Mouse (Mus musculus): ENCODE results near the gene Adam19.

Gene Adam19

DNA sequence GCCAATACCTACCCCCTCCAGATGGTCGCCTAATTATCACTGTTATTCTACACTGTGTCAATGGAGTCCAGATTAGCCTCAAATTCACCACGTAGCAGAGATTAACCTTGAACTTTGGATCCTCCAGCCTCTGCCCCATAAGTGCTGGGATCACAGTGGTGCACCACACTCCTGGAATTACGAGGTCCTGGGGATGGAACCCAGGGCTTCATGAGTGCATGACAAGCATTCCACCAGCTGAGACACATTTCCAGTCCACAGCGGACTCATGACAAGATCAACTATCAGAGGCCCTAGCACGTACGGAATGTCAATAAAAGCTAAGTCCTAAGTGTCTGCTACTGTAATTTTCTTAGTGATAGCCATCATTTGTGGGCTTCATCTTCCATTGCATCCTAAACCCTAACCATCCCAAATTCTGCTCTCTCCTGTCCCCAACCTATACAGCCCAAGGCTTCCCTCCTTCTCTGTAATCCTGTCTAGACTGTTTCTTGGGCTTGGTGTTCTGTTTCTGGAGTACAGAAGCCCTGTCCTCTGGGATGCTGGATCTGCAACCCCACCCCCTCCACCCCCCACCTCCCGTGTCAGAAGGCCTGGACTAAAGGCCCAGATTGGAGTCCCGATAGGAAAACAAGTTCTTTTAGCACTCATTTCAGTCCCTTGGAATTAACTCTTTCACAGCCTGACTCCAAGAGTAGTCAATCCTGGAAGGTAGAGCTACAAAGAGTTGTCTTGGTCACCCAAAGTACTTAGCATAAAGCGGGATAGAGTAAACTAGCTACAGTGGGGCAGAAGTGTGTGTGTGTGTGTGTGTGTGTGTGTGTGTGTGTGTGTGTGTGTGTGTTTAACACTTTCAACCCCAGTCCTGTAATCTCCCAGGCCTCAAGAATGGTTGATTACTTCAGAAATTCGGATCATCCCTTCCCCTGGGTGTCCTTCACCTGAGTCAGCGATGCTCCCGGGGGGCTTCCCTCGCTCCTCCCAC lies 589 bp upstream of the Adam19 start:
- in situ Hi-C loops (cut with MseI, MboI) = loop anchor here (10.0 kb wide), 1 partner anchor 160 kb away; no protein-coding TSS in a partner anchor

DNA sequence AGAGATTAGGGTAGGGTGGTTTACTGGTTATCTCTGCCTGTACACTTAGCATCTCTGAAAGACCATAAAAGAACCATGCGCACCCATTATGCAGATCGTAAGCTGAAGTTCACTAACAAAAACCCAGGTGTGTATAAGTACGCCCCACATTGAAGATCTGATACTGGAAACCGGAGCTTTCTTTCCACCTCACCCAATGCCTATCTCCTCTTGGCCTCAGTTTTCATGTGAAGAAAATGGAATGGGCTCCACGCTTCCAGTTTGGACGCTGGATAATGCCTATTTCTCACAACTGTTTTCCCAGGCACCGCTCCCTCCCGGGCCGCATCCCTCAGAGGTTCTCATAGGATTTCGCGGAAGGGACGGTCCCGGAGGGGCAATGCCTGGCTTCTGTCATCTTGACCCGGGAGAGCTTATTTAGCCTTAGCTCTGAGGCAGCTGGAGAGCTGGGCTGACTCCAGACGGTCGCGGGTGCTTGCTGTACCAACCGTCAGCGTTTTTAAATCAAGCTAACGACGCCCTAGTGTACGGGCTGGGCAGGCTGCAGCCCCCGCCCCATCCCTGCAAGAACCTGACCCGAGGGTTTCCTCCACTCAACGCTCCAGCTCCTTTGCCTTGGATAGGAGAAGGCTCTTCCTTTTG lies 1.1 kb downstream of the Adam19 start:
- in situ Hi-C loops (cut with MseI, MboI) = loop anchor here (10.0 kb wide), 1 partner anchor 158 kb away; no protein-coding TSS in a partner anchor

DNA sequence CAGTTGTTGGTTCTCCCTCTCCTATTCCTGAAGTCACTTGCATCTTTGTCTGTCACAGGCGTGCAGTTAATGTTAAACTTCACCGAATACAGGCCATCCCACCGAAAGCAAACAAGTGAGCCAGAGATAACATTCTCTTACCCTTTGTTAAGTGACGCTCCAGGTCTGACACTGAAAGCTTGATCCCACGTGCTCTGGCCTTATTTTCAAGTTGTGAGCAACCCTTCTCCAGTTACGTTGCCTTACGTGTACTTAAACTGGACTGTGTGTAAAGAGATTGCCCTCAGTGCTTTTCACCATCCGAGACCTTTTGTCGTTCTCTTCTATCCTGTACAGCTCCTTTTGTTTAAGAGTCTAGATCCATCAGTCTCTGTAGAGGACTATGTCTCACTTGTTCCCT lies 2.2 kb downstream of the Adam19 start:
- in situ Hi-C loops (cut with MseI, MboI) = loop anchor here (10.0 kb wide), 1 partner anchor 157 kb away; no protein-coding TSS in a partner anchor

DNA sequence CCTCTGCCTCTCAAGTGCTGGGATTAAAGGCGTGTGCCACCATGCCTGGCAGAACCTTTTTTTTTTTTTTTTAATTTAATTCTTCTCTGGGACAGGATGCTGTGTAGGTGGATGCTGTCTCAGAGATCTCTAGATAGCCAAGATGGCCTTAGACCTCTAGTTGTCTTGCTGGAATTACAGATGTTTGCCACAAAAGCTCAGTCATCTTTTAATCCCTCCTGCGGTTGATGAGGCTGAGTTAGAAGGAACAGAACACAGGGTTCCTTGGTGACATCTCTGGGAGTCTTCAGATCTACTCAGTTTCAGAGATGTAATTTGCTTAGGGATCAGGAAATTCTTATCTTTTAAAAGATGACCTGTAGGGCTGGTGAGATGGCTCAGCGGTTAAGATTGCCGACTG lies 3.1 kb downstream of the Adam19 start:
- in situ Hi-C loops (cut with MseI, MboI) = loop anchor here (10.0 kb wide), 1 partner anchor 156 kb away; no protein-coding TSS in a partner anchor

DNA sequence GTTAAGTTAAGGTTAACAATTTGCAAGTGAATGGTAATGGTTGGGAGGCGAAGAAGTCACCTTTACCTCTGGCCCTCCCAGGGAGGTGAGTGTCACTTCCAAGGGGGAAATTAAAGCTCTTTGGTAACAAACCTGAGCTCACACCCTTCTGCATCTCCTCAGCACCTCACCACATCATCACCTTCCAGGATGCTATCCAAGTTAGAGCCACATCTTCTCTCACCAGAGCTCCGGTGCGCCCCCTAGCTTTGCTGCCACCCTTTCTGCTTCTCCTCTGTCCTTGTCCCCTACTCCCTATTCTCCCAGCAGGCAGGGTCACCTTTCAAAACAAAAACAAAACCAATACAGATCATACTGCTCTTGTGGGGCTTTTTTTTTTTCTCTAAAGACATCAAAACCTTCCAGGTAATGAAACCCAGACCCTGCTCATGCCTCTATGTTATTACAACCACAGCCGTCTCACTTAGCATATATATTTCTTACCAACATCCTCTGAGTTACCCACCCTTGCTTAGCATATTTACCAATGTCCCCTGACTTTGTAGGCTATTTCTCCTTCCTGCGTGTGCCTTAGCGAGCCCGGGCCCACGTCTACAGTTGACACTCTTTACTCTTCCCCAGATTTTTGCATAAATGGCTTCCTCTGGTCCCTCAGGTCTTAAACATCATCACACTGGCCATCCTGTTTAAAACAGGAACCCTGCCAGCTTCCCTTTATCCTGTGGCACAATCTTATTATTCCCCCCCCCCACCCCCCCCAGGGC lies 4.3 kb downstream of the Adam19 start:
- in situ Hi-C loops (cut with MseI, MboI) = loop anchor here (10.0 kb wide), 1 partner anchor 155 kb away; no protein-coding TSS in a partner anchor

DNA sequence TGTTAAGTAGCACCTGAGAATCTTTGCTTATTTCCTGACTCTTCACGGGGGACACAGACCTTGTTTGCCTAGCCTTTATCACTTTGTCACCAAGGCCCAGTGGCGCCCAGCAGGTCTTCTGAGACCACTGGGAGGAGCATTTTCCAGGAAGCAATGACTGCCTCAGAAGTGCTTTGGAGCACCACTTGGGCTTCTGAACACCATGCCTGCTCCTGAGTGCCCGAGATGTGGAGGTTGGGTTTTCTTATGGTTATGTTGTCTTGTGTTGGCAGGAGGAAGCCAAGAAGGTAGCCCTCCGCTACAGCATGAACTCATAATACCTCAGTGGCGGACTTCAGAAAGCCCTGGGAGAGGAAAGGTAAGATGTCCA lies 4.8 kb downstream of the Adam19 start:
- in situ Hi-C loops (cut with MseI, MboI) = no loop called here

DNA sequence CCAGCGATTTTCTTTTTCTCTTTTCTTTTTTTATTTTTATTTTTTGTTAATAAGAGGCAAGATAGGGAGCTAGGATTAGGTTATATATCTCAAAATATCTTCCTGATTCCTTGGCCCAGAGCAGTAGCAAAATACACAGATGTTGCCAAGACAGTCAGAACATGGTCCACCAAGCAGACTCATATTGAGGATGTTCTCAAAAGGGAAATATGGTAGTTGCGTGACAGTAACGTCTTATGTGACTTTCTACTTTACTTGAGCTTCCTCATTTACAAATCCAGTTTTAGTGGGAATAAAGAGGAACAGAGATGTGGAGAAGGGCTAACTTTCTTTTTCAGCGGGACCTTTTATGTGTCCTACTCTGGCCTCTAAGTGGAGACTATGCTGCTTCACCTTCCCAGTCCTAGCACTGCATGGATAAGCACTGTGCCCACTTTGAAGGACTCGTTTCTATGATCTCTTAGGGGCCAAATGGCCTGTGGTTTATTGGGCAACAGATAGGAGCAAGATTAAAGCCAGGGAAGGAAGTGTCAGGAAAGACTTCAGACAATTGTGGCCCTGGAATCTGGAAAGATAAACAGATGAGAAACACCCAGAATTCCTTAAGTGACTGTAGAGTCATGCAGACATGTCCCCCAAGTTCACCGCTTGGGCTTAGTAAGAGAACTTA lies 6.1 kb downstream of the Adam19 start:
- in situ Hi-C loops (cut with MseI, MboI) = no loop called here

DNA sequence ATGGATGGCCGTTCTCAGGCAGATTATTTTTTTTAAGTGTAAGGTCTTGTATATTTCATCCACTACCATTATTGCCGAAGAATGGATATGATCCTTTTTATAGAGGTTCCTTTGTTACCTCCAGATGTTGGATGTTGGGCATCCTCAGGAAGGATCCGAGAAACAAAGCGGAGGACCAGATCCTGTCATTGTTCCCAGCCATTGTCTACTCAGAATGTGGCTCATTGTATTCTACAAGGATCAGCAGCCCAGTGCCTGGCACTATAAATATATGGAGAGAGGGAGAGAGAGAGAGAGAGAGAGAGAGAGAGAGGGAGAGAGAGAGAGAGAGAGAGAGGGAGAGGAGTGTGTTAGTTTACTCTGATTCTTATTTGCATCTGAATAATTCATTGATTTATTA lies 6.8 kb downstream of the Adam19 start:
- in situ Hi-C loops (cut with MseI, MboI) = no loop called here

DNA sequence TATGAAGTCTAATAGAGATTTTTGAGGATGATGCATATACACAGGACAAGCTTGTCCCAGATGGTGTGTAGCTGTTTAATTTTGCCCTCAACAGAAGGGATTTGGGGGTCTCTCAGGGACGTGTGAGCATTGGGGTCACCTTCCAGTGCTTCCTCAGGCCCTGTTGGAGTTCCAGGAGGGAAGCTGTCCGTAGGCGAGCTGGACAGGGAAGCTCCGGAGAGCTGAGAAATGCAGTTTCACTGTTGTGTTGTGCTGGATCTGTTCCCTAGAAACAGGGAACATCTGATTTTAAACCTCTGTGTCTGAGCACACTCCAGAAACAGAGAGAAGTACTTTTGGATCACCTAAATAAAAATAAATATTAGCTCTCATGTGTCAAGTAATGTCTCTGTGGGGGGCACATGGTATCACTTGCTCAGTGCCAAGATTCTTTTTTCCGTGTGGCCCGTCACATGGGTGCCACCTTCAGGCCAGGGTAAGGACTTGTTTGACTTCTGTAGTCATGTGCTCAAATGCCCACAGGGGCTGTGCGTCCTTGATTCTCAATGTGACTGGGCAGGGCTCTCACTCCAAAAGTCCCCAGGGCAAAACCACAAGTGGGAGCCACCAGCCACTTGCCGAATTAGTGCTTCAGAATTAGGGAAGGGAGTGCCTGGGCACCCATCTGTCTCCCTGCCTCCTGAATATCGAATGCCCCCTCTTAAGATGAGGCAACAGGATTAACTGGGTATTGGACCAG lies 7.4 kb downstream of the Adam19 start:
- in situ Hi-C loops (cut with MseI, MboI) = no loop called here

DNA sequence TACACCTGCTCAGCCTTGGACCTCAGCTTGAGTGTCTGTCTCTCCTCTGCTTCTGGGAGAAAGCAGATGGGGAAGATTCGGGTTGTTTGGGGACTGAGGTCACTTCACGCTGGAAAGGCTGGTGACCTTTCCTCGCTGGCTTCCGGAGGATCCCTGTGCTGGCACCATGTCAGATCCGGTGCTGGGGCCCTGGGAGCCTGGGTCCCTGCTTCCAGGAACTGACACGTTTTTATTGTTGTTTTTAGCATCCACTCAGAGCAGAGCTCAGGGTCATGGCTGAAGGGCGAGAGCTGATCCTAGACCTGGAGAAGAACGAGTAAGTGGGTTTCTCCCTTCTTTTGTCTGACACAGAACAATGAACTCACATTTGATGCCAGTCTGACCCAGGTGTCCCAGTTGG lies 9.0 kb downstream of the Adam19 start:
- in situ Hi-C loops (cut with MseI, MboI) = no loop called here

DNA sequence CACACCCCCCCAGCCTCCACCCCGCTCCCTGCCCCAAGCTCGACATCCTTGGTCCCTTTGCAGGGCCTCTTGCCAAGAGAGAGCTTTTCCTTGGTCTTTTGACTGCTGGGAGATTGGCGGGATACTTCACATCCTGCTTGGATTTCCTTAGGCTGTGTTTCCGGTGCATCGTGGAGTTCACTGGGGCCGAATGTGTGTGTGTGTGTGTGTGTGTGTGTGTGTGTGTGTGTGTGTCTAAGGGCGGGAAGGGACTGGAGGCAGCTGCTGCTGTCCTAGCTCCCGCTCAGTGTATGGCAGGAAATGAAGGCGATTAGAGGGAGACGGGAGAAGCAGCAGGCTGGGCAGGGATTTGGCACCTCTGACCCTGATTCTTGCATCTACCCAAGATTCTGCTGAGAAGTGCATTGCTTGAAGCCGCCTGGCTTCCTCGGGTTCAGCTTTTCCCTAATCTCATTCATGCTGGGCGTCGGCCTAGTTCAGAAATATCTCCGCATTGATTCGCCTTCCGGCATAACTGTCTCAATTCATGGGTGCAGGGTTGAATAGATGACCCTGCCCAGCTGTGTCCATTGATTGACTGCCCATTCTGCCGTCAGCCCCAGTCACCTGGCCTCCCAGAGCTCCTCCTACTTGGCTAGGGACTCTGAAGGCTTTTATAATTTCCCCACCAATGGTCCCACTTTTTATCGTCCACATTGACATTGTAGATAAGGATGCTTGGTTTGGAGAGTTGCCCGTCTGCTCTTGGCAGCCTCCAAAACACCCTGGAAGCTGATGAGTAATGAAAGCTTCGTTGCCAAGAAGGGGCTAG lies 9.6 kb downstream of the Adam19 start:
- in situ Hi-C loops (cut with MseI, MboI) = no loop called here

DNA sequence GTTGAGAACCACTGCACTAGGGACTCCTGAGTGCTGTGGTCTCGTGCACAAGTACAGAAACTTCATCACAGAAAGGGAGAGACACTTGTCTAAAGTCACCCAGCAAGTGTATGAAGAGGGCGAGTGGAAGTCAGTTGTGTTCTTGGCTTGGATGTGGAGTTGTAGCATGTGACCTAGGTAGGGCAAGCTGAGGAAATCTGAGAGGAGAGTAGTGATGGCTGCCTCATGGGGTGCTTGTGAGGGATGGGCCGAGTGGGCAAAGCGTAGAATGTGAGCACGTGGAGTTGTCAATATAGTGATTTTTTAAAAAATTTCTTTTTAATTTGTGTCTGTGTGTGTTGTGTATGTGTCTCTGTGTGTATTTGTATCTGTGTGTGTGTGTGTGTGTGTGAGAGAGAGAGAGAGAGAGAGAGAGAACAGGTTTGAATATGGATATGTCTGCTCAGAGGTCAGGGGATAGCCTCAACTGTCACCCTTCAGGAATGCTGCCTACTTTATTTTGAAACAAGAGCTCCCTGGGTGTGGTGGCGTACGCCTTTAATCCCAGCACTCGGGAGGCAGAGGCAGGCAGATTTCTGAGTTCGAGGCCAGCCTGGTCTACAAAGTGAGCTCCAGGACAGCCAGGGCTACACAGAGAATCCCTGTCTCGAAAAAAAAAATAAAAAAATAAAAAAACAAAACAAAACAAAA lies 11.7 kb downstream of the Adam19 start:
- in situ Hi-C loops (cut with MseI, MboI) = no loop called here

DNA sequence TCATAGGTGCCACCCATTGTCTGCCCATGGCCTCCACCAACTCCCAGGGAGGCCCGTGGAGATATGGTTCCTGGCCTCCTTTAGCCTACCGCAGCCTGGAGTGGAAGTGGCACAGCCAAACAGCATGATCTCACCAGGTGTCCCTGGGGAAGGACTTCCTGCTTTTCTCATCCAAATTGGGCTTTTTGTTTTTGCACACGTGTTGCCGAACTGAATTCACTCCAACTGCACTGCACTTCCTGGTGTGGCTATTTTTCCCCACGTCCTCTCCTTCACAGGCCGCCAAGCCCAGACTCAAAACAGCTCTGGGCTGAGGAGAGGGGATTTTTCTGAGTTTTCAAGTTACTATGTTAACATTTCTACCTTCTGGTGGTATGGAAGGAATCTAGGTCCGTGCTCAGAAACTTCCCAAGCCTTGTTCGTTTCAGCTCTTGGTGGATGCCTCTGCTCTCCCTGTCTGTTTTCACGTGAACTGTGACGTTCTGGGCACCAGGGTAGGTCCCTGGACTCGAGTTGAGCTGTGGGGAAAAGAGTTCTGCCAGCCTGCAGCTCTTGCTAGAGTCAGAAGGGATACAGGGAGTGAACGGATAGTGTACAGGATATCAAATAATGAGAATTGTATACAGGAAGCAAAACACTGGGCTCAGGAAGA lies 13.1 kb downstream of the Adam19 start:
- in situ Hi-C loops (cut with MseI, MboI) = no loop called here

DNA sequence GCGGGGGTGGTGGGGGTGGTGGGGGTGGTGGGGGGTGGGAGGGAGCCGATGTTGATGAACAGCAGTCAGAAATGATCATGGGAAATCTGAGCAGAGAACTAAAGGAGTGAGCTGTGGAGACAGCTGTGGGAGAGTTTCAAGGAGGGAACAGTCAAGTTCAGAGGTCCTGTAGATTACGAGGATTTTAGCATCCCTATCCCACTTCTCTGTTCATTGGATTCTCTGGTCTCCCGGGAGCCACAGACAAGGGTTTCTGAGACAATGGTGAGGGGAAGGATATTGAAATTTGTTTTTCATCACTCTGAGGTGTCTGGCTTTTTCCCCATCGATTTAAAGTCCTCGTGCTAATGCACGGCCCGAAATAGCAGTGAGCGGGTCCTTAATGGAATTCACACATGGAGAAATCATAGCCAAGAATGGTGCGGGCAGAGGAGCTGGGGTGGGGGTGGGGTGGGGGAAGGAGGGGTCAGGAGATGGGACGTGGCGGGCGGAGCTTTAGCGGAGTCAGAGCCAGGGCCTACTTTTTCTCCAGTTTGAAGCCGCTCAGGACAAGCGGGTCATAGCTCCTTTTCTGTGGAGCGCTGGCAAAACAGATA lies 13.7 kb downstream of the Adam19 start:
- in situ Hi-C loops (cut with MseI, MboI) = no loop called here

DNA sequence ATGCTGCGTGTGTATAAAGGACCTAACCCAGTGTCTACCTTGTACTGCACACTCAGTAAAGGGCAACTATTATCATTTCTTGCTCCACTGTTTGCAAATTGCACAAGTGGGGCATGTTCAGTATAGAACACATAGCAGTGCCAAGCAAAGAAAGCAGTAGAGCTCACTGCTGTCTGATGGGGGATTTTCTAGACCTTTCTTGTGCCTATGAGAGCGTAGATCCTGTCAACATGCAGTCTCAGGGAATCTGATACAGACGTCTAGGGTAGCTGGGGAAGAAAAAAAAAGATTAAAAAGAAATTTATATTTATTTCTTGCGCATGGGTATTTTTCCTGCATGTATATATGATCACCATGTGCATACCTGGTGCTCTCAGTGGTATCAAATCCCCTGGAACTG lies 14.4 kb downstream of the Adam19 start:
- in situ Hi-C loops (cut with MseI, MboI) = no loop called here

DNA sequence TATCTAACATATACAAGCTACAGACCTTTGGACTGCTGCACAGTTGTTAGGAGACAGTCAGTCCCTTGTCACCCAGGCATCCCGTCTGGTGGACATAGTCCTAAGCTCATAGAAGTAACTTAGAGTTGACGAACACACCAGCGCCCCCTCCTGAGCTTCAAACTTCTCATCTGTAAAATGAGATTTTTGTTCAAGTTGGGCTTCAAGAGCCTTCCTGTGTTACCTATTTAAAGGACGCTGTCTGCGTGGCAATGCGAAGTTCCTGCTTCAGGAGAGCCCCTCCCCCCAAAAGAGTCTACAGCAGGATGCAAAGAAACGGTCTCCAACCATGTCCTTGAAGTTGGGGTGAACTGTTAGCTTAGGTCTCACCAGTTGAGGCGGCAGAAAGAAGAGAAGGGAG lies 15.0 kb downstream of the Adam19 start:
- in situ Hi-C loops (cut with MseI, MboI) = no loop called here

DNA sequence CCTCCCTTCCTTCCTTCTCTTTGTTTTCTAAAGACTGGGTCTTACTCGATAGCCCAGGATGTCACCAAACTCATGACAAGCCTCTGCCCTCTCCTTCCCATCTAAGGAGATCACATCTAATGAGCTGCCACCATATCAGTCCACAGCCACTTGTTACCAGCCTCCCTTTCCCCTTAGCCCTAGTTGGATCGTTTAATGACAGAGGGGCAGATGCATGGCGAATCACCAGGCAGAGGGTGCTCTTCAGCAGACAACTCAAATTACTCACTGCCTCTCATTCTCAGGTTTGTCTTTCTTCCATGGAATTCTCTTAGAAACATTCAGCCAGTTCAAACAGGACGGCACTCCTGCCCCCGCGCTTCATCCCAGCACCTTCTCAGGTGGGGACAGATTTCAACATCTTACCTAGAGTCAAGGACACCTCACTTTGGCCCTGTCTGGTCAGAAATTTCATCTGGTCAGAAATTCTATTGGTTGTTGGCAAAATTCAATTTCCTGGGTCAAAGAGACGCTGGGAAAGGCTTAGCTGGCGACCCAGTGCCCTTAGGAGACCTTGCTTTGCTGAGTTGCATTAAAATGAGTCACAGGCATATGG lies 16.8 kb downstream of the Adam19 start:
- in situ Hi-C loops (cut with MseI, MboI) = no loop called here

Data from mouse trophoblast stem cell (cell line).